ENCODE assay signal across 17 mouse cellular contexts in the genomic region with DNA sequence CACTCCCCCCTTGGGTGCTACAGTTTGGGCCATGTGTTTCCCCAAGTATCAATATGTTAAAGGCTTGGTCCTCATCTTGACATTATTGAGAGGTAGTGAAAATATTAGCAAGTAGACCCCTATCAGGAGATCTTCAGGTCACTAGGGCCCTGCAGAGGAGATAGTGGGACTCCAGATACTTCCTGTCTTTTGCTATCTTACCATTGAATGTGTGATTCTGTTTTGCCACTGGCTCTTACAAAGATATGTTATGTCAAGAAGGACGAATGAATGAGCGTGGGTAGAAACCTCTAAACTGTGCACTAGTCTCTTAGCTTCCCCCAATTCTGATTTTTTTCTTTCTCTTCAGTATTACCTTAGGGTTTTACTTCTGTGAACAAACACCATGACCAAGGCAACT. TPM values are rescaled to one million over a fixed set of nuclear protein-coding genes. Genes with fewer than 3 reads are reported as not detected.
"Had no signal": no experiment of that assay in that cellular context is flagged by ENCODE, and none has a peak within 500 bp of the region (broad histone marks: within the 10 kb centered on the region; RNA-seq: fewer than 3 reads in every experiment).

No protein-coding gene starts in this region.

- H3K27ac ChIP-seq: neural tube, embryonic 13.5 days; neural tube, embryonic 15.5 days; stomach, embryonic 15.5 days; stomach, postnatal 0 days had no signal

- H3K4me1 ChIP-seq: stomach, embryonic 15.5 days had no signal

- H3K36me3 ChIP-seq: neural tube, embryonic 13.5 days; neural tube, embryonic 15.5 days; stomach, embryonic 15.5 days had no signal

- DNase-seq: retina, postnatal 1 day; right cerebral cortex, adult 18-20 months; right cerebral cortex, postnatal 14 days; right cerebral cortex, postnatal 25 days; right cerebral cortex, postnatal 4 days; spleen, adult 18-20 months; thymus, adult 18-20 months; thymus, adult 2 months; thymus, postnatal 14 days; thymus, postnatal 25 days; thymus, postnatal 36 days; thymus, postnatal 4 days had no signal

- H3K9ac ChIP-seq: neural tube, embryonic 13.5 days; neural tube, embryonic 15.5 days; stomach, embryonic 15.5 days had no signal

- H3K9me3 ChIP-seq: neural tube, embryonic 13.5 days; neural tube, embryonic 15.5 days; stomach, embryonic 15.5 days had no signal

- H3K4me3 ChIP-seq: neural tube, embryonic 13.5 days; neural tube, embryonic 15.5 days; stomach, embryonic 15.5 days had no signal

- H3K27me3 ChIP-seq: neural tube, embryonic 13.5 days; neural tube, embryonic 15.5 days; stomach, embryonic 15.5 days had no signal

- H3K4me2 ChIP-seq: neural tube, embryonic 13.5 days; neural tube, embryonic 15.5 days; stomach, embryonic 15.5 days had no signal

RNA-seq across cellular contexts. Expression of a gene that starts 13.1 kb away (rescaled TPM):
- total RNA-seq: neutrophil, adult 5-6 weeks had no signal
